Mouse (Mus musculus) spleen, adult 18-20 months (tissue): ENCODE results near the gene Mto1.
A peak's percentile ranks its signal among the peaks of the same experiment; 100 is the strongest.
"Not testable (repeated sequence)": the region's sequence is repeated elsewhere in the genome, so short reads cannot be mapped to it uniquely, and the experiment has no call there.

Source experiments
- DNase-seq, 2 experiments: peaks; one replicate each; pipeline ENCODE4 v3.0.0; 2022; ENCODE audit warnings: mixed read lengths in 2 of 2

Gene Mto1

GRCm38 (mm10) chr9:78476531-78477020 lies 28.6 kb downstream of the Mto1 start:
- no peak for DNase-seq

GRCm38 (mm10) chr9:78477021-78477551 lies 29.1 kb downstream of the Mto1 start:
- DNase-seq = no peak

- DNase-seq = not testable (repeated sequence)
Measured at GRCm38 (mm10) chr9:78478009-78478605, 30.1 kb downstream of the Mto1 start.

DNA sequence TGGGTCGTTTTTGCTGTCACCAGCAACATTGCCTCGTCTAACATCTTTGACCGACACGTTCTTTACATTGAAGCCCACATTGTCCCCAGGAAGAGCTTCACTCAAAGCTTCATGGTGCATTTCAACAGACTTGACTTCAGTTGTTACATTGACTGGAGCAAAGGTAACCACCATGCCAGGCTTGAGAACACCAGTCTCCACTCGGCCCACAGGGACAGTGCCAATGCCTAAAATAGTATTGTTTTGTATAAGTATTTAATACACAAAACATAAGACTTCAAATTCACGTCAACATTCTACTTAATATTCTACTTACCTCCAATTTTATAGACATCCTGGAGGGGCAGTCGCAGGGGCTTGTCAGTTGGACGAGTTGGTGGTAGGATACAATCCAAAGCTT lies 31.3 kb downstream of the Mto1 start:
- DNase-seq = not testable (repeated sequence)

- DNase-seq = not testable (repeated sequence)
Measured at GRCm38 (mm10) chr9:78480227-78480626, 32.2 kb downstream of the Mto1 start.

GRCm38 (mm10) chr9:78480706-78481358 lies 32.8 kb downstream of the Mto1 start:
- DNase-seq = peak; percentile 68 to 71

GRCm38 (mm10) chr9:78481423-78482331 lies 33.7 kb downstream of the Mto1 start:
- DNase-seq = peak; percentile 91 to 95

- DNase-seq = no peak
Measured at GRCm38 (mm10) chr9:78482386-78482785, 34.4 kb downstream of the Mto1 start.

DNA sequence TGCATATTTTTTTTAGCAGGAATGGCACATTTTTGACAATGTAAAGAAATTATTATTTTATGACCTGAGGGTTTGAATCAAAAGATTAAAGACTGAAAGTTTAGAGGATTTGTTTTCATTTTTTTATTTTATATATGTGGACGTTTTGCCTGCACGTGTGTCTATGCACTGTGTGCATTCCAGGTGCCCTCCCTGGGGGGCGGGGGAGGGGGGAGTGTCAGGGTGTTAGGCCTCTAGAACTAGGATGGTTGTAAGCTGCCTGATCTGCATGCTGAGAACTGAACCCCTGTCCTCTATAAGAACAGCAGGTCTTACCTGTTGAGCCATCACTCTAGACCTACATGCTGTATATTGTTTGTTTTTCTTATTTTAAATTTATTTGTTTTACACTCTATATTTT lies 36.7 kb downstream of the Mto1 start:
- no peak for DNase-seq

GRCm38 (mm10) chr9:78488021-78488420 lies 40.0 kb downstream of the Mto1 start:
- DNase-seq = not testable (repeated sequence)

- DNase-seq = peak; percentile 54 to 61
Measured at GRCm38 (mm10) chr9:78488890-78489420, 40.9 kb downstream of the Mto1 start, which contains the start of gene Eef1a1. Gene Eef1a1 (minus strand): TSS chr9:78489151.

GRCm38 (mm10) chr9:78491169-78491568 lies 43.2 kb downstream of the Mto1 start:
- DNase-seq = no peak

- no peak for DNase-seq
Measured at GRCm38 (mm10) chr9:78492254-78492653, 44.2 kb downstream of the Mto1 start.

DNA sequence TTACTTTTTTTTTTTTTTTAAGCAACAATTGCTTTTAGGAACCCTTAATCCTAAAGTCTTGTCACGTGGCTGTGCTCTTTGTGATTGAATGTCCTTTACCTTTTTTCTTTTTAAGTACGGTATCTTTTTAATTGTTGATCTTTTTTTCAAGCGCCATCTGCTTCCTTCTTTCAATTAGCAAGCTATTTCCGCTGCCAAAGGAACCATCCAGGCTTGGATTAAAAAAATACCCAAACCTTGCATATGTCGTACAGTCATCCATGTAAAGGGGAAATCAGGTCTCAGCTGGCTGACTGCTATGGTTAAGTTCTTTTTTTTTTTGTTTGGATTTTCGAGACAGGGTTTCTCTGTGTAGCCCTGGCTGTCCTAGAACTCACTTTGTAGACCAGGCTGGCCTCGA lies 45.2 kb downstream of the Mto1 start:
- DNase-seq = no peak

- DNase-seq = no peak
Measured at GRCm38 (mm10) chr9:78500386-78500785, 52.4 kb downstream of the Mto1 start.

- no peak for DNase-seq
Measured at GRCm38 (mm10) chr9:78501284-78501683, 53.3 kb downstream of the Mto1 start.

- no peak for DNase-seq
Measured at GRCm38 (mm10) chr9:78503223-78504079, 55.4 kb downstream of the Mto1 start.

DNA sequence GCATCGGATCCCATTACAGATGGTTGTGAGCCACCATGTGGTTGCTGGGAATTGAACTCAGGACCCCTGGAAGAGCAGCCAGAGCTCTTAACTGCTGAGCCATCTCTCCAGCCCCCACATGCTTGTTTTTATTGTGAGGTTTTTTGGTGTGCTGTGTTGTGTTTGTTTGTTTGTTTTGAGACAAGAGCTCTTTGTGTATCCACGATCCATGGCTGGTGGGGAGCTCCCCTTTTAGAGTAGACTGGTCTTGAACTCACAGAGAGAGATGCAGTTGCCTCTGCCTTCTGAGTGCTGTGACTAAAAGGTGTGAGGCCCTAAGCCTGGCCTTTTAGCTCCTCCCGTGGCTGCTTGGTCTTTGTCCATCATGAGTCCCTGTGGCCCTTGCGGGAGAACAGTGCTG lies 56.1 kb downstream of the Mto1 start:
- no peak for DNase-seq

- no peak for DNase-seq
Measured at GRCm38 (mm10) chr9:78504679-78505078, 56.7 kb downstream of the Mto1 start.

GRCm38 (mm10) chr9:78505223-78505622 lies 57.2 kb downstream of the Mto1 start:
- no peak for DNase-seq

GRCm38 (mm10) chr9:78506002-78506721 lies 58.2 kb downstream of the Mto1 start:
- DNase-seq = no peak
